Mouse (Mus musculus) adrenal gland, postnatal 36 days (tissue): ENCODE measurements around the gene Phf10. TPM values are rescaled to one million over a fixed set of nuclear protein-coding genes. Genes with fewer than 3 reads are reported as not detected.
"Not testable (repeated sequence)": the region's sequence is repeated elsewhere in the genome, so short reads cannot be mapped to it uniquely, and the experiment has no call there.

Source experiments
- DNase-seq, 2 experiments: peaks; one replicate each; pipeline ENCODE4 v3.0.0; 2021; ENCODE audit warnings: mixed read lengths in 1 of 2
- total RNA-seq, 2 experiments: library from RNA; stranded (reverse); gene quantifications; 2 replicates each; pipeline ENCODE4 v1.2.3; 2021

The Phf10 gene
- total RNA-seq, 2 experiments from 2014 or later, result 52.5 to 74.4 TPM

GRCm38 (mm10) chr17:14943009-14943728 lies 17.9 kb downstream of the Phf10 start, which contains the start of the genes Wdr27 and 1600012H06Rik:
Gene Wdr27 (minus strand): TSS chr17:14943158.
Gene 1600012H06Rik (plus strand): TSS chr17:14943184.
- peak; percentile 99 to 100 for DNase-seq

- not testable (repeated sequence) for DNase-seq
Measured at GRCm38 (mm10) chr17:14942181-14942580, 18.9 kb downstream of the Phf10 start.

- DNase-seq, result no peak
Measured at GRCm38 (mm10) chr17:14935841-14936605, 25.1 kb downstream of the Phf10 start.

- not testable (repeated sequence) for DNase-seq
Measured at GRCm38 (mm10) chr17:14935280-14935679, 25.8 kb downstream of the Phf10 start.

GRCm38 (mm10) chr17:14931469-14931868 lies 29.6 kb downstream of the Phf10 start:
- DNase-seq, result no peak

- no peak for DNase-seq
Measured at GRCm38 (mm10) chr17:14930697-14931096, 30.4 kb downstream of the Phf10 start.

GRCm38 (mm10) chr17:14928631-14929030 lies 32.4 kb downstream of the Phf10 start:
- DNase-seq, result no peak

- no peak for DNase-seq
Measured at GRCm38 (mm10) chr17:14927644-14928218, 33.3 kb downstream of the Phf10 start.

- no peak for DNase-seq
Measured at GRCm38 (mm10) chr17:14921582-14921981, 39.5 kb downstream of the Phf10 start.

- DNase-seq, result peak; percentile 46 to 53
Measured at GRCm38 (mm10) chr17:14917866-14918265, 43.2 kb downstream of the Phf10 start.

- no peak for DNase-seq
Measured at GRCm38 (mm10) chr17:14914401-14914800, 46.7 kb downstream of the Phf10 start.

GRCm38 (mm10) chr17:14912981-14913380 lies 48.1 kb downstream of the Phf10 start:
- no peak for DNase-seq

- peak; percentile 5 to 17 for DNase-seq
Measured at GRCm38 (mm10) chr17:14912420-14912819, 48.7 kb downstream of the Phf10 start.

GRCm38 (mm10) chr17:14910771-14911170 lies 50.3 kb downstream of the Phf10 start:
- DNase-seq, result no peak

- no peak for DNase-seq
Measured at GRCm38 (mm10) chr17:14909331-14909730, 51.7 kb downstream of the Phf10 start.

GRCm38 (mm10) chr17:14907136-14907535 lies 53.9 kb downstream of the Phf10 start:
- no peak for DNase-seq

- DNase-seq, result no peak
Measured at GRCm38 (mm10) chr17:14906611-14907010, 54.5 kb downstream of the Phf10 start.

GRCm38 (mm10) chr17:14904637-14905265 lies 56.3 kb downstream of the Phf10 start:
- DNase-seq, result peak; percentile 47 to 69

GRCm38 (mm10) chr17:14904206-14904605 lies 56.9 kb downstream of the Phf10 start:
- no peak for DNase-seq

GRCm38 (mm10) chr17:14903212-14903611 lies 57.9 kb downstream of the Phf10 start:
- DNase-seq, result no peak

- DNase-seq, result no peak
Measured at GRCm38 (mm10) chr17:14898972-14899371, 62.1 kb downstream of the Phf10 start.

GRCm38 (mm10) chr17:14895058-14895457 lies 66.0 kb downstream of the Phf10 start:
- not testable (repeated sequence) for DNase-seq
